10 mouse cellular contexts compared by ENCODE assay signal in genomic region chr4:147553071-147553470, GRCm38 (mm10). TPM values are rescaled to one million over a fixed set of nuclear protein-coding genes. Genes with fewer than 3 reads are reported as not detected.
DNase-seq lines count a peak whose midpoint lies in the region; TF ChIP-seq lines count a peak whose summit lies in the region.
"Not testable (repeated sequence)": the region's sequence is repeated elsewhere in the genome, so short reads cannot be mapped to it uniquely, and the experiment has no call there.
"Had no signal": no experiment of that assay in that cellular context is flagged by ENCODE, and none has a peak within 500 bp of the region (broad histone marks: within the 10 kb centered on the region; RNA-seq: fewer than 3 reads in every experiment).

TSS of gene Zfp985 (plus strand) at chr4:147553277.

- not testable (repeated sequence) for TF ChIP-seq EP300 in ES-Bruce4 (IDR thresholded peaks at IDR 0.05; ENCODE audit: insufficient read depth, low read depth, low read length)

- DNase-seq in 3T3-L1 (ENCODE audit: low read depth, low spot score) (peak; percentile 67), NIH3T3 (ENCODE audit: low read depth) (peak; percentile 29), adipocyte (ENCODE audit: low spot score) (peak; percentile 48)
- peak; percentile 9 to 70 for DNase-seq in heart, adult 18-20 months
- DNase-seq in heart, adult 9 months (ENCODE audit: low spot score in 2 of 2) = peak; percentile 24 to 49

- peak within 1 kb of the TSS; percentile 71 for H3K4me3 ChIP-seq in ES-Bruce4 (ENCODE audit: low read depth, low read length)

- not testable (repeated sequence) for H3K36me3 ChIP-seq in ES-Bruce4 (ENCODE audit: control insufficient read depth, insufficient read depth, low read length, poor library complexity, severe bottlenecking)

- H3K9me3 ChIP-seq in ES-Bruce4 (replicated peaks; ENCODE audit: control insufficient read depth, insufficient read depth, low read length, poor library complexity, severe bottlenecking) = peaks cover 37% of the 10 kb centered on the region

- TF ChIP-seq CTCF in ES-Bruce4 (IDR thresholded peaks at IDR 0.05; ENCODE audit: low read depth, low read length) = not testable (repeated sequence)

- H3K4me1 ChIP-seq in ES-Bruce4 (ENCODE audit: control insufficient read depth, insufficient read depth, low read length) = not testable (repeated sequence)

- not testable (repeated sequence) for TF ChIP-seq POLR2A in ES-Bruce4 (IDR thresholded peaks at IDR 0.05; ENCODE audit: insufficient read depth, low read length)

- H3K27me3 ChIP-seq in ES-Bruce4 (ENCODE audit: control insufficient read depth, insufficient read depth, low read length, poor library complexity, severe bottlenecking) = not testable (repeated sequence)

- H3K27ac ChIP-seq in ES-Bruce4 (ENCODE audit: insufficient read depth, low read length) = not testable (repeated sequence)

- peak within 1 kb of the TSS; percentile 2; the same call in 1 of the 2 replicates for H3K9ac ChIP-seq in ES-Bruce4 (ENCODE audit: low read depth, poor library complexity, severe bottlenecking)

RNA-seq across cellular contexts. Expression of gene Zfp985, which starts in this region (rescaled TPM):
- 14.2 TPM in 2 replicates for polyA plus RNA-seq in ES-Bruce4 (2011; ENCODE audit: insufficient read depth, insufficient read length, low read depth, missing spikeins)
- total RNA-seq in heart, adult 18-20 months (2021) = under 1 TPM; 0.26 to 0.67 TPM
- total RNA-seq: CH12.LX; gastrocnemius, postnatal 10 days had no signal
- polyA plus RNA-seq: erythroblast, embryonic 14.5 days; hindbrain, embryonic 13.5 days had no signal

Comparison
In these comparisons a context has a peak if more than half of its experiments do, and no peak if none do; other contexts are left out.
1. Peak in DNase-seq in heart, adult 18-20 months; RNA of the gene not detected or under 1 TPM.